Mouse (Mus musculus): Measurements from ENCODE around the gene Mefv. TPM values are rescaled to one million over a fixed set of nuclear protein-coding genes. Genes with fewer than 3 reads are reported as not detected.

The Mefv gene
- total RNA-seq (2023), result under 1 TPM in 1 of 2 experiments, not detected in 1; 0.20 TPM

DNA sequence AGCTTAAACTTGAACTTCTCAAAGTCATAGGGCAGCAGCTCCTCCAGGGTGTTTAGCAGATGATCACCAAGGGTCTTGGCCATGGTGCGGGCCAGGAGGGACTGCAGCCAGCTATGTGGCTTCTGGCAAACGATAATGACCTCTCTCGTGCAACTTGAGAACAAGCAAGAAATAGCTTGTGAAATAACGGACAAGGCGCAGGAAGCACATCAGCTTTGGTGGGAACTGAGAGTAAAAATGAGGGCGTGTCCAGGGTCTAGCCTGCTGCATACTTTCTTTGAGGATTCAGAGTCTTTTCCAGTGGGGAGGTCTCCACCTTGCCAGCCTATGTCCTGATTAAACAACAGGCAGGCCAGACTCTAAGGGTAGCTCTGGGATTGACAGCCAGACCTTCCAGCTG lies at the start of gene Mefv:
TSS of gene Mefv (minus strand) at position 118 of the 400 bp plus-strand sequence.

DNA sequence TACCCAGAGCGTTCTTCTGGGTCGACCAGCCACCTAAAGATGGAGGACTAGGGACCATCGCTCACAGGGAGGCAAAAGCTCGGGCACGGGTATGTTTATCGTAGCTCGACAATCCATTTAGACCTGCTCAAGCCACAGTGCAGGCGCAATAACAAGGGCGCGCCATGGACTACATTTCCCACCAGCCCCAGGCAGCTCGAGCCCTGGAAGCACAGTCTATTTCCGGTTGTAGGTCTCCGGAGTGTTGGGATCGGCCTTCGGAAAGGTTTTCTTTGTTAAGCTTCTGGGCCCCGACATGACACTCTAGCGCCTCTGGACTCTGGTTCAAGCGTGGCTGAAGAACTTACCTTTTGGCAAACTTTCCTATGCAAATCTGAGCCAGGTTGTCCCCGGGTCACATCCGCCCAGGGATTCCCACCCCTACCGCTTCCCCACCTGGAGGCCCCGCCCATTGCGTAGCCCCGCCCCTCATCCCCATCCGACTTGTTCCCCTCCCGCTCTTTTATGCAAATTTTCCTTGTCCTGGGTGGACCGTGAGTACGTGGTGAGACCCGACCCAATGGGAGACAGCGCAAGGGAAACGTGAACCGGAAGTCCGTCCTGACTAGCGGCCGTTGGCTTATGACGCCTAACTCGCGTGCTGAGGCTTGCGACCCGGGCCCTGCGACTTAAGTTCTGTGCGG lies 25.7 kb upstream of the Mefv start, which contains the start of gene Zfp263:
TSS of gene Zfp263 (plus strand) at position 591 of the 683 bp plus-strand sequence.

Other genes starting within 250 kb of the Mefv start
- gene Olfr161, start 127.1 kb downstream of the Mefv start, total RNA-seq (2023), result not detected
- gene Zfp263, start 26.0 kb upstream of the Mefv start, total RNA-seq (2023), result 10 to 100 TPM; 66.8 to 79.5 TPM
- gene Olfr15, start 112.8 kb upstream of the Mefv start, total RNA-seq (2023), result not detected
- 1 to 10 TPM in 1 of 2 experiments, under 1 TPM in 1; 0.77 to 2.2 TPM for gene Zfp174, start 129.2 kb upstream of the Mefv start, total RNA-seq (2023)
- gene Naa60, start 154.3 kb upstream of the Mefv start, total RNA-seq (2023), result 100 to 1,000 TPM; 102 to 111 TPM
- gene Zfp597, start 166.5 kb upstream of the Mefv start, total RNA-seq (2023), result 10 to 100 TPM; 33.6 to 46.3 TPM
- 1 to 10 TPM in 1 of 2 experiments, not detected in 1; 3.0 TPM for gene Gm20695, start 166.6 kb upstream of the Mefv start, total RNA-seq (2023)
- gene 1700037C18Rik, start 190.6 kb upstream of the Mefv start, total RNA-seq (2023), result 10 to 100 TPM; 11.1 to 17.5 TPM
- 10 to 100 TPM; 30.2 to 31.4 TPM for gene Cluap1, start 190.7 kb upstream of the Mefv start, total RNA-seq (2023)

All from B cell, adult 67 days (primary cell).